15 mouse cellular contexts compared by ENCODE assay signal in the genomic region with DNA sequence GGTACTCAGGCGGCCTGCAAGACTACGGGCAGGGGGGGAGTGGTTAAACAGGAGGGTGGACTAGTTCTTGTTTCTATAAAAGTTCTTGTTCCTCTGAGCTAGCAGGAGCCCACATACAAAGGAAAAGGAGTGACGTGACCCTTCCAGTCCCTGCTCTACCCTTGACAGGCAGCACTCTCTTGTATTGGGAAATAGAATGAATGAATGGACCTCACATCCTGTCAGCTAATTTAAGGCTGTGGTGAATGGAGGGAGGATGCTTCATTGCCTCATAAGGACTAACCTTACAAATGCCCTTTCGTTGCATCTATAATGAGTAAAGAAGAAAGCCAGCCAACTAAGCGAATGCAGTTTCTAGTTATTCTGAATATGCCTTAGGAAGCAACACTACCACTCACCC. TPM values are rescaled to one million over a fixed set of nuclear protein-coding genes. Genes with fewer than 3 reads are reported as not detected.
DNase-seq lines count a peak whose midpoint lies in the region; ATAC-seq and TF ChIP-seq lines count a peak whose summit lies in the region.
"Had no signal": no experiment of that assay in that cellular context is flagged by ENCODE, and none has a peak within 500 bp of the region (broad histone marks: within the 10 kb centered on the region; RNA-seq: fewer than 3 reads in every experiment).

No protein-coding gene starts in this region.

- no peak overlapping the region for H3K4me2 ChIP-seq in heart, embryonic 16.5 days (ENCODE audit: low read depth, low read length)
- no peak overlapping the region for H3K4me2 ChIP-seq in midbrain, postnatal 0 days (ENCODE audit: low read depth, low read length, poor library complexity, severe bottlenecking)
- no peak overlapping the region for H3K4me2 ChIP-seq in midbrain, embryonic 16.5 days (ENCODE audit: low read length)
- no peak overlapping the region for H3K4me2 ChIP-seq in midbrain, embryonic 14.5 days (ENCODE audit: low read length)
- H3K4me2 ChIP-seq: heart, embryonic 11.5 days; midbrain, embryonic 12.5 days had no signal

- no peaks in the 10 kb centered on the region for H3K27me3 ChIP-seq in heart, embryonic 16.5 days (ENCODE audit: control insufficient read depth, insufficient read depth, low read length)
- no peaks in the 10 kb centered on the region for H3K27me3 ChIP-seq in midbrain, postnatal 0 days (ENCODE audit: insufficient read depth, low read length)
- H3K27me3 ChIP-seq in midbrain, embryonic 16.5 days (ENCODE audit: control insufficient read depth, insufficient read depth, low read depth, low read length), result no peaks in the 10 kb centered on the region
- no peaks in the 10 kb centered on the region for H3K27me3 ChIP-seq in midbrain, embryonic 14.5 days (ENCODE audit: control insufficient read depth, insufficient read depth, low read length)

- H3K9me3 ChIP-seq in heart, embryonic 16.5 days (replicated peaks; ENCODE audit: control insufficient read depth, low read length), result no peaks in the 10 kb centered on the region
- H3K9me3 ChIP-seq in midbrain, postnatal 0 days (ENCODE audit: low read length), result no peaks in the 10 kb centered on the region
- no peaks in the 10 kb centered on the region for H3K9me3 ChIP-seq in midbrain, embryonic 16.5 days (replicated peaks; ENCODE audit: control insufficient read depth, low read length, poor library complexity, severe bottlenecking)
- H3K9me3 ChIP-seq in midbrain, embryonic 14.5 days (ENCODE audit: control insufficient read depth, low read length), result no peaks in the 10 kb centered on the region
- H3K9me3 ChIP-seq: midbrain, embryonic 12.5 days had no signal

- DNase-seq in heart, postnatal 36 days, result no peak
- no peak for DNase-seq in midbrain, postnatal 0 days (ENCODE audit: low spot score)
- DNase-seq in adrenal gland, postnatal 36 days, result no peak
- no peak for DNase-seq in midbrain, embryonic 14.5 days
- DNase-seq: adrenal gland, adult 8-10 months; cerebellum, adult 18-20 months; right cerebral cortex, postnatal 14 days; thymus, postnatal 25 days had no signal

- intact Hi-C loops in heart, postnatal 36 days (cut with DNase I), result no loop called here

- H3K9ac ChIP-seq in heart, embryonic 16.5 days (ENCODE audit: low read length), result no peak overlapping the region
- H3K9ac ChIP-seq in midbrain, postnatal 0 days (replicated peaks; ENCODE audit: low read length, poor library complexity, severe bottlenecking), result no peak overlapping the region
- no peak overlapping the region for H3K9ac ChIP-seq in midbrain, embryonic 16.5 days (ENCODE audit: low read depth, low read length)
- H3K9ac ChIP-seq in midbrain, embryonic 14.5 days (replicated peaks; ENCODE audit: low read length), result no peak overlapping the region
- H3K9ac ChIP-seq: midbrain, embryonic 12.5 days had no signal

- no peaks in the 10 kb centered on the region for H3K36me3 ChIP-seq in heart, embryonic 16.5 days (ENCODE audit: control insufficient read depth, insufficient read depth)
- no peaks in the 10 kb centered on the region for H3K36me3 ChIP-seq in midbrain, postnatal 0 days (ENCODE audit: insufficient read depth, low read length)
- H3K36me3 ChIP-seq in midbrain, embryonic 16.5 days (ENCODE audit: control insufficient read depth, insufficient read depth, low read length), result peaks cover 2% of the 10 kb centered on the region; the same call in 1 of the 2 replicates
- H3K36me3 ChIP-seq in midbrain, embryonic 14.5 days (ENCODE audit: control insufficient read depth, insufficient read depth, low read length), result no peaks in the 10 kb centered on the region
- H3K36me3 ChIP-seq: midbrain, embryonic 12.5 days had no signal

- no peak overlapping the region for H3K4me3 ChIP-seq in heart, embryonic 16.5 days (ENCODE audit: low read length)
- no peak overlapping the region for H3K4me3 ChIP-seq in midbrain, postnatal 0 days (ENCODE audit: low read depth, low read length)
- H3K4me3 ChIP-seq in midbrain, embryonic 16.5 days (ENCODE audit: low read depth, low read length), result no peak overlapping the region
- H3K4me3 ChIP-seq in midbrain, embryonic 14.5 days (replicated peaks; ENCODE audit: low read depth, low read length), result no peak overlapping the region
- H3K4me3 ChIP-seq: midbrain, embryonic 12.5 days had no signal

- H3K4me1 ChIP-seq in heart, embryonic 16.5 days (ENCODE audit: control insufficient read depth, insufficient read depth, low read length), result peaks cover 18% of the 10 kb centered on the region
- peaks cover 7% of the 10 kb centered on the region for H3K4me1 ChIP-seq in midbrain, postnatal 0 days (ENCODE audit: insufficient read depth, low read length)
- H3K4me1 ChIP-seq in midbrain, embryonic 16.5 days (ENCODE audit: control insufficient read depth, insufficient read depth, low read length), result peaks cover 4% of the 10 kb centered on the region; the same call in 1 of the 2 replicates
- H3K4me1 ChIP-seq in midbrain, embryonic 14.5 days (ENCODE audit: control insufficient read depth, insufficient read depth, low read length), result no peaks in the 10 kb centered on the region

- WGBS in heart, embryonic 16.5 days, result 71% methylated on average over 5 of the region's 5 CpGs
- 78% methylated on average over 5 of the region's 5 CpGs for WGBS in midbrain, postnatal 0 days
- 57% methylated on average over 5 of the region's 5 CpGs for WGBS in midbrain, embryonic 16.5 days
- 75% methylated on average over 5 of the region's 5 CpGs for WGBS in midbrain, embryonic 14.5 days

- no peak for TF ChIP-seq CTCF in midbrain, postnatal 0 days (IDR thresholded peaks at IDR 0.05)

- peak overlapping the region; percentile 94 for H3K27ac ChIP-seq in heart, embryonic 16.5 days (ENCODE audit: low read length)
- 0 out of 2 replicates have a peak overlapping the region, but pooled peaks have one; percentile 43 for H3K27ac ChIP-seq in midbrain, postnatal 0 days (ENCODE audit: low read depth, low read length)
- H3K27ac ChIP-seq in midbrain, embryonic 16.5 days (ENCODE audit: low read length), result no peak overlapping the region
- no peak overlapping the region for H3K27ac ChIP-seq in midbrain, embryonic 14.5 days (replicated peaks; ENCODE audit: low read depth, low read length)
- H3K27ac ChIP-seq: kidney, postnatal 0 days; midbrain, embryonic 12.5 days had no signal

- no peak for ATAC-seq in heart, embryonic 16.5 days (replicated peaks; ENCODE audit: extremely low read depth, insufficient read depth, low FRiP score)
- no peak for ATAC-seq in midbrain, postnatal 0 days (ENCODE audit: low FRiP score)
- ATAC-seq in midbrain, embryonic 16.5 days, result no peak
- peak; percentile 40 to 71; a peak in 3 of 4 replicates for ATAC-seq in hematopoietic stem cell, adult 5-6 weeks (replicated peaks in 1 of 2; ENCODE audit: insufficient read depth in 1 of 2, low FRiP score in 2 of 2, low TSS enrichment in 1 of 2, low read depth in 1 of 2, poor library complexity in 2 of 2, severe bottlenecking in 2 of 2)
- ATAC-seq in midbrain, embryonic 14.5 days (ENCODE audit: low FRiP score, low TSS enrichment), result no peak

RNA-seq across cellular contexts. Expression of gene Slc24a1, which starts 25.6 kb away (rescaled TPM):
- 0.04 TPM in 1 of 2 replicates, not detected in the other for polyA plus RNA-seq in heart, embryonic 16.5 days (2015; fragmentation: Nextera tagmentation; extraction: Ambion mirVana)
- under 1 TPM; 0.14 to 0.22 TPM for total RNA-seq in heart, postnatal 36 days (2021)
- total RNA-seq in midbrain, postnatal 0 days (2014; rRNA removed), result not detected in 2 replicates
- 0.16 and 0.19 TPM in 2 replicates for polyA plus RNA-seq in midbrain, postnatal 0 days (2015; fragmentation: Nextera tagmentation; extraction: Ambion mirVana)
- polyA plus RNA-seq in midbrain, embryonic 16.5 days (2015; fragmentation: Nextera tagmentation; extraction: Ambion mirVana), result 0.10 and 0.20 TPM in 2 replicates
- total RNA-seq in hematopoietic stem cell, adult 5-6 weeks (2017), result not detected in 2 replicates
- total RNA-seq in adrenal gland, postnatal 36 days (2021), result not detected
- 0.09 TPM in 1 of 2 replicates, not detected in the other for polyA plus RNA-seq in midbrain, embryonic 14.5 days (2014; fragmentation: Nextera tagmentation; extraction: Ambion mirVana)
- total RNA-seq: adrenal gland, adult 8-10 months; liver, adult 2 months had no signal
- polyA plus RNA-seq: kidney, postnatal 0 days; liver, adult 2 months; midbrain, embryonic 12.5 days had no signal

RNA-seq across cellular contexts. Expression of gene Ints14, which starts 34.9 kb away (rescaled TPM):
- 36.0 and 38.8 TPM in 2 replicates for polyA plus RNA-seq in heart, embryonic 16.5 days (2015; fragmentation: Nextera tagmentation; extraction: Ambion mirVana)
- 10 to 100 TPM; 15.9 to 16.0 TPM for total RNA-seq in heart, postnatal 36 days (2021)
- 29.5 and 29.7 TPM in 2 replicates for total RNA-seq in midbrain, postnatal 0 days (2014; rRNA removed)
- polyA plus RNA-seq in midbrain, postnatal 0 days (2015; fragmentation: Nextera tagmentation; extraction: Ambion mirVana), result 28.4 and 30.1 TPM in 2 replicates
- 35.1 and 37.1 TPM in 2 replicates for polyA plus RNA-seq in midbrain, embryonic 16.5 days (2015; fragmentation: Nextera tagmentation; extraction: Ambion mirVana)
- total RNA-seq in hematopoietic stem cell, adult 5-6 weeks (2017), result 28.8 and 39.5 TPM in 2 replicates
- 10 to 100 TPM; 24.9 to 30.3 TPM for total RNA-seq in adrenal gland, postnatal 36 days (2021)
- 26.8 and 47.1 TPM in 2 replicates for polyA plus RNA-seq in midbrain, embryonic 14.5 days (2014; fragmentation: Nextera tagmentation; extraction: Ambion mirVana)

Comparison
In these comparisons a context has a peak if more than half of its experiments do, and no peak if none do; other contexts are left out.
1. H3K27ac ChIP-seq: peak in heart, embryonic 16.5 days (single experiment) and midbrain, postnatal 0 days (single experiment); none in midbrain, embryonic 16.5 days (single experiment) and midbrain, embryonic 14.5 days (single experiment).
2. ATAC-seq: peak in hematopoietic stem cell, adult 5-6 weeks (2 of 2); none in heart, embryonic 16.5 days (single experiment), midbrain, postnatal 0 days (single experiment), midbrain, embryonic 16.5 days (single experiment) and midbrain, embryonic 14.5 days (single experiment).